Mouse (Mus musculus): ENCODE measurements around the gene Atp6v1g3. TPM values are rescaled to one million over a fixed set of nuclear protein-coding genes. Genes with fewer than 3 reads are reported as not detected.
A peak's percentile ranks its signal among the peaks of the same experiment; 100 is the strongest.

Gene Atp6v1g3
- polyA plus RNA-seq, 1 experiment from 2014 or later, result not detected

GRCm38 (mm10) chr1:138327466-138328245 lies 54.1 kb downstream of the Atp6v1g3 start:
- no peak for ATAC-seq (ENCODE audit: insufficient read depth, low FRiP score, low TSS enrichment)
- no peak overlapping the region for H3K27ac ChIP-seq (ENCODE audit: low read depth, low read length)
- no peaks in the 10 kb centered on the region for H3K9me3 ChIP-seq (ENCODE audit: control insufficient read depth, low read length)
- H3K4me3 ChIP-seq (ENCODE audit: low read depth, low read length), result no peak overlapping the region
- H3K36me3 ChIP-seq (ENCODE audit: control insufficient read depth, insufficient read depth, low read length), result no peaks in the 10 kb centered on the region
- no peaks in the 10 kb centered on the region for H3K27me3 ChIP-seq (ENCODE audit: control insufficient read depth, insufficient read depth, low read length)
- no peaks in the 10 kb centered on the region for H3K4me1 ChIP-seq (ENCODE audit: control insufficient read depth, insufficient read depth, low read length)
- no peak overlapping the region for H3K4me2 ChIP-seq (ENCODE audit: low read depth)
- no peak overlapping the region for H3K9ac ChIP-seq (ENCODE audit: low read length)
- no peak for DNase-seq (ENCODE audit: low spot score)
- WGBS, result 75% methylated on average over 18 of the region's 18 CpGs

DNA sequence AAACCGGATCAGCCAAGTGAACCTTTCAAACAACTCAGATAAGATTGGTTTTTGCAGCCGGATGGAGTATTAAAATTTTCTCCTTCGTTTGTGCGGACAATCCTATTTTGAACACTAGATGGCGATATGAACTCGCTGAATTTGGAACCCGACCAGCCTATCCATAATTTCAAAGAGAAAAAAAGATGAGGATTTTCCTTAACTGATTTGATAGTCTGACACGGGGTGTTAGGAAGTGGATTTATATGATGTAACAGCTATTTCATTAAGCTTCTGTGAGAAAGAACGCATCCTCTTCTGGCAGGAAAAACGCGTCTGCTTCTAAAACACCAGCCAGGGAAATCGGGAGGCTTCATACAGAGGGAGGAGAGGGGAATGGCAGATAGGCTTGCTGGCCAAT lies 54.8 kb downstream of the Atp6v1g3 start:
- ATAC-seq (ENCODE audit: insufficient read depth, low FRiP score, low TSS enrichment) (no peak), DNase-seq (ENCODE audit: low spot score) (no peak)
- Histone ChIP-seq H3K27me3 (ENCODE audit: control insufficient read depth, insufficient read depth, low read length) (no peaks in the 10 kb centered on the region), H3K36me3 (ENCODE audit: control insufficient read depth, insufficient read depth, low read length) (no peaks in the 10 kb centered on the region), H3K4me3 (ENCODE audit: low read depth, low read length) (no peak overlapping the region), H3K27ac (ENCODE audit: low read depth, low read length) (no peak overlapping the region), H3K9ac (ENCODE audit: low read length) (no peak overlapping the region), H3K4me2 (ENCODE audit: low read depth) (0 out of 2 replicates have a peak overlapping the region, but pooled peaks have one; percentile 0), H3K4me1 (ENCODE audit: control insufficient read depth, insufficient read depth, low read length) (no peaks in the 10 kb centered on the region), H3K9me3 (ENCODE audit: control insufficient read depth, low read length) (no peaks in the 10 kb centered on the region)
- WGBS, result 28% methylated on average over 12 of the region's 12 CpGs

GRCm38 (mm10) chr1:138330556-138330955 lies 57.0 kb downstream of the Atp6v1g3 start:
- 88% methylated on average over 2 of the region's 2 CpGs for WGBS

DNA sequence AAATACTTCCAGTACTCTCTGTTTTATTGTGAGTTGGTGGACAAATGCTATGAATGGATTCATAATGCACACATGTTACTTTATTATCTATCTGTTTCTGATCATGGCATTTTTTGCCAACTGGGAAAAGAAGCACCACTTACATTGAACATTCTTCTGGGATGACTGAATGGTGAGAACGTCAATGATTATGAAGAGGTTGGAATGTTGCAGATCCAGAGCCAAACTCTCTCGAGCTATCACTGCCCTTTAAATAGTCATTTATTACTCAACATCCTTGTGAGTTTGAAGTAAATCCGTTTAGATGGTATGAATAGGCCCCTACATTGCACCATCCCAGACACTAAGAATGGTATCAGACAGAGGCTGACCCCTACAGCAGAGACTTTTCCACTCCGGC lies 58.1 kb downstream of the Atp6v1g3 start:
- Histone ChIP-seq H3K4me3 (ENCODE audit: low read depth, low read length) (no peak overlapping the region), H3K4me1 (ENCODE audit: control insufficient read depth, insufficient read depth, low read length) (no peaks in the 10 kb centered on the region), H3K27ac (ENCODE audit: low read depth, low read length) (no peak overlapping the region), H3K9ac (ENCODE audit: low read length) (no peak overlapping the region), H3K9me3 (ENCODE audit: control insufficient read depth, low read length) (no peaks in the 10 kb centered on the region), H3K36me3 (ENCODE audit: control insufficient read depth, insufficient read depth, low read length) (no peaks in the 10 kb centered on the region), H3K27me3 (ENCODE audit: control insufficient read depth, insufficient read depth, low read length) (no peaks in the 10 kb centered on the region), H3K4me2 (ENCODE audit: low read depth) (no peak overlapping the region)
- 81% methylated on average over 4 of the region's 4 CpGs for WGBS
- ATAC-seq (ENCODE audit: insufficient read depth, low FRiP score, low TSS enrichment) (no peak), DNase-seq (ENCODE audit: low spot score) (no peak)

More at GRCm38 (mm10) chr1:138330556-138330955, 57.0 kb downstream of the Atp6v1g3 start:
- ATAC-seq (ENCODE audit: insufficient read depth, low FRiP score, low TSS enrichment) (no peak), DNase-seq (ENCODE audit: low spot score) (no peak)
- no peaks in the 10 kb centered on the region for H3K36me3 ChIP-seq (ENCODE audit: control insufficient read depth, insufficient read depth, low read length)
- no peak overlapping the region for H3K4me3 ChIP-seq (ENCODE audit: low read depth, low read length)
- H3K27ac ChIP-seq (ENCODE audit: low read depth, low read length), result no peak overlapping the region
- H3K4me2 ChIP-seq (ENCODE audit: low read depth), result no peak overlapping the region
- no peaks in the 10 kb centered on the region for H3K4me1 ChIP-seq (ENCODE audit: control insufficient read depth, insufficient read depth, low read length)
- H3K9me3 ChIP-seq (ENCODE audit: control insufficient read depth, low read length), result no peaks in the 10 kb centered on the region
- H3K27me3 ChIP-seq (ENCODE audit: control insufficient read depth, insufficient read depth, low read length), result no peaks in the 10 kb centered on the region
- no peak overlapping the region for H3K9ac ChIP-seq (ENCODE audit: low read length)

DNA sequence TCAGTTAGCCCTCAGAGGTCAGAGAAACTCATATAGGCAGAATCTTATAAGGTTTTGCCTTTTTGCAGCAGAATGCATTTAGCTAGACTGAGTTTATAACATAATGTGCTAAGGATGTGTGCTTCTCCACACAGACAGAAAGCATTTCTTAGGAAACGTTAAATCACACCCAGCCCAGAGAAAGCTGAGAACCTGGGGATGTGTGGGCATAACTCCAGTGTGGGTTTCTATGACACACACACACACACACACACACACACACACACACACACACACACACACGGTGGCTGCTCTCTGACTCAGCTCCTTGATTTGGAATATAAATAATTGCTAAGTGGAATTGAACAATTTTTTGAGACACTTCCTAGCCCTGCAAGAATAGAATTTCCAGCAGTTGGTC lies 61.2 kb downstream of the Atp6v1g3 start:
- Histone ChIP-seq H3K27me3 (ENCODE audit: control insufficient read depth, insufficient read depth, low read length) (no peaks in the 10 kb centered on the region), H3K36me3 (ENCODE audit: control insufficient read depth, insufficient read depth, low read length) (no peaks in the 10 kb centered on the region), H3K9ac (ENCODE audit: low read length) (no peak overlapping the region), H3K4me2 (ENCODE audit: low read depth) (no peak overlapping the region), H3K27ac (ENCODE audit: low read depth, low read length) (no peak overlapping the region), H3K4me1 (ENCODE audit: control insufficient read depth, insufficient read depth, low read length) (no peaks in the 10 kb centered on the region), H3K9me3 (ENCODE audit: control insufficient read depth, low read length) (no peaks in the 10 kb centered on the region), H3K4me3 (ENCODE audit: low read depth, low read length) (no peak overlapping the region)
- DNase-seq (ENCODE audit: low spot score), result no peak
- ATAC-seq (ENCODE audit: insufficient read depth, low FRiP score, low TSS enrichment), result no peak
- 78% methylated on average over 2 of the region's 2 CpGs for WGBS

- 88% methylated on average over 2 of the region's 2 CpGs for WGBS
- ATAC-seq (ENCODE audit: insufficient read depth, low FRiP score, low TSS enrichment), result no peak
- no peak overlapping the region for H3K27ac ChIP-seq (ENCODE audit: low read depth, low read length)
Measured at GRCm38 (mm10) chr1:138337417-138337816, 63.9 kb downstream of the Atp6v1g3 start.

More at GRCm38 (mm10) chr1:138337417-138337816, 63.9 kb downstream of the Atp6v1g3 start:
- Histone ChIP-seq H3K4me2 (ENCODE audit: low read depth) (no peak overlapping the region), H3K27me3 (ENCODE audit: control insufficient read depth, insufficient read depth, low read length) (no peaks in the 10 kb centered on the region), H3K4me1 (ENCODE audit: control insufficient read depth, insufficient read depth, low read length) (no peaks in the 10 kb centered on the region), H3K36me3 (ENCODE audit: control insufficient read depth, insufficient read depth, low read length) (no peaks in the 10 kb centered on the region), H3K9me3 (ENCODE audit: control insufficient read depth, low read length) (no peaks in the 10 kb centered on the region), H3K9ac (ENCODE audit: low read length) (no peak overlapping the region), H3K4me3 (ENCODE audit: low read depth, low read length) (no peak overlapping the region)
- DNase-seq (ENCODE audit: low spot score), result no peak

Other genes with a start within 250 kb of the Atp6v1g3 start
- gene Ptprc, start 98.0 kb upstream of the Atp6v1g3 start, polyA plus RNA-seq (2014; fragmentation: Nextera tagmentation; extraction: Ambion mirVana), result 1.4 and 2.2 TPM in 2 replicates

All from neural tube, embryonic 11.5 days (tissue).